Mouse (Mus musculus): Measurements from ENCODE around the gene Hfe.
A peak's percentile ranks its signal among the peaks of the same experiment; 100 is the strongest.
"Not testable (repeated sequence)": the region's sequence is repeated elsewhere in the genome, so short reads cannot be mapped to it uniquely, and the experiment has no call there.

The Hfe gene

GRCm38 (mm10) chr13:23685966-23686365 lies 24.7 kb downstream of the Hfe start:
- DNase-seq (ENCODE audit: low spot score) = no peak

DNA sequence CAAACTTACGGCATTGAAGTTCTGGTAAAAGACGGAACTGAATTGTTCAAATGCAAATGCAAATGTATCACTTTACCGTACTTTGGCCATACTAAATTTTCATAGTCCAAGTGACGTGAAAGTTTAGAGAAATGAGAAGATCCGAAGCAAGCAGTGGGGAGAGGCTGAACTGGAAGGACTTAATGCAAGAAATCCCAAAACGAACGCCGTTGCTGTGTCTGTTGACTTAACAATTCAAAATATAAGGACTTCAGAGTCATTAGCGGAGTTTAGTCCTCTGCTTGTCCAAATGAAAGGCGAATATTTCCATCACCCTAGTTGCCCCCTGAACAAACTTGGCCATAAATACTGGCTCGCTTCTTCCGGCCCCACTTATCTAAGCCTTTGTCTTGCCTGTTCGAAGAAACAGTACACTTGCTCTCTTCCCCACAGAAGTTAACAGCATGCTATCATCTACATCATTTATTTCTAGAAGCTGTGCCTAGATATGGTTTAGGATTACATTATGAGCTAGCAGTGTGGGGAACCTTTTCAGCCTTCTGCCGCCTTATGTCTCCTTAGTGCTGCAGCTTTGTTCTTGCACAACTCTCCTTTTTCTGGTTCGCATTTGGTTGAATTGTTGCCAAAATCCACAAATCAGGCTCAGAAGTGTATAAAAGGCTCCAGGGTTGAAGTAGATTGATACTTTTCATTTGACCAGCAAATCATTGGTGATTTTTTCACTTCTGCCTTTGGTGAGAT lies 25.4 kb downstream of the Hfe start:
- DNase-seq (ENCODE audit: low spot score) = no peak

- not testable (repeated sequence) for DNase-seq (ENCODE audit: low spot score)
Observed at GRCm38 (mm10) chr13:23684295-23684945, 26.2 kb downstream of the Hfe start.

- peak; percentile 95 for DNase-seq (ENCODE audit: low spot score)
Observed at GRCm38 (mm10) chr13:23683755-23684281, 26.8 kb downstream of the Hfe start, which contains the start of the genes Hist1h2ac and Hist1h2bc. Hist1h2ac (minus strand) TSS chr13:23683948. Hist1h2bc (plus strand) TSS chr13:23684199.

DNA sequence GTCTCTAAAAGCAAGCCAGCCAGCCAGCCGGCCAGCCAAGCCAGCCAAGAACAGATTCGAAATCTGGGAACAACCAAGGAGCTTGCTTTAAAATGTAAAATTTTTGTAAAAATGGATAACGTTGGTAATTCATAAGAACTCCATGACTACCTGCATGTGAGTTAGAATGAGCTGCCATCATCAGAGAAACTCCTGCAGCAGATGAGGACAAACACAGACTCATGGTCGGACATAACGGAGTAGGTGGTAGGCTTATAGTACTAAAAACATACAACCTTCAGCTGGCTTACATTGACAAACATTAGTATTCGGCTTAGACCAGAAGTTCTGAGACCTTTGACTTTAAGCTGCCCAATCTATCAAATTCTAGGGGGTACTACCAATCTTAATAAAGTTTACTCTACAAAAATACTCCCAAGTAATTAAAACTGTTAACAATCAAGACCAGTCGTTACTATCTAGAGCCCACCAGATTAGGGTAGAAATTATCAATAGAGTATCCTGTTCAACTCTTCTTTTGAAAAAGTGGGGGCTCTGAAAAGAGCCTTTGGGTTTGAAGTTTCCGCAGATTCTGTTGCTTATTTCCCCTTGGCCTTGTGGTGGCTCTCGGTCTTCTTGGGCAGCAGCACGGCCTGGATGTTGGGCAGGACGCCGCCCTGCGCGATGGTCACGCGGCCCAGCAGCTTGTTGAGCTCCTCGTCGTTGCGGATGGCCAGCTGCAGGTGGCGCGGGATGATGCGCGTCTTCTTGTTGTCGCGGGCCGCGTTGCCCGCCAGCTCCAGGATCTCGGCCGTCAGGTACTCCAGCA lies 27.5 kb downstream of the Hfe start:
- DNase-seq (ENCODE audit: low spot score) = not testable (repeated sequence)

- no peak for DNase-seq (ENCODE audit: low spot score)
Observed at GRCm38 (mm10) chr13:23682623-23682946, 28.1 kb downstream of the Hfe start.

DNA sequence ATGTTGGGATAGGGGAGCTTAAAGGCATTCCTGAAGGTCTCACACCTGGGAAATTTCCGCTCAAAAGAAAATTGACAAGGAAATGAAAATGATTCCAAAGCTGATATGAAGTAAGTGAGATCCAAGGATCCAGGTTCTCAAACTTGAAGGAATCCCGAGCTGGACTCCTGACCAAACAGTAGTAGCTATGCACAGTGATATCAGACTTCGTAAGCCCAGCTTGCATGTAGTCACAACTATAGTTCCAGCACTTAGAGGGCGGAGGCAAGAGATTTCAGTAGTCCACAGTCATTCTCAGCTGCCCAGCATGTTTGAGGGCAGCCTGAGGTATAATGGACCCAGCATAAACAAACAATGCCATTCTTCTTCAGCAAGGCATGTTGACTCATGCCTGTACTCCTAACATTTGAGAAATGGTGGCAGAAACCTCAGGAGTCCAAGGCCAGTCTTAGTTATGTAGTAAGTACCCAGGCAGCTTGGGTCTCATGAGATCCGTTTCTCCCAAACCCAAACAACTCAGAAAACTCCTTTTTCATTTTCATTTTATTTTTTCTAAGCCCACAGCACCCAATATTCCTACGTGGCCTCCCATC lies 28.6 kb downstream of the Hfe start:
- no peak for DNase-seq (ENCODE audit: low spot score)

- DNase-seq (ENCODE audit: low spot score) = no peak
Observed at GRCm38 (mm10) chr13:23662536-23662935, 48.1 kb downstream of the Hfe start.

DNA sequence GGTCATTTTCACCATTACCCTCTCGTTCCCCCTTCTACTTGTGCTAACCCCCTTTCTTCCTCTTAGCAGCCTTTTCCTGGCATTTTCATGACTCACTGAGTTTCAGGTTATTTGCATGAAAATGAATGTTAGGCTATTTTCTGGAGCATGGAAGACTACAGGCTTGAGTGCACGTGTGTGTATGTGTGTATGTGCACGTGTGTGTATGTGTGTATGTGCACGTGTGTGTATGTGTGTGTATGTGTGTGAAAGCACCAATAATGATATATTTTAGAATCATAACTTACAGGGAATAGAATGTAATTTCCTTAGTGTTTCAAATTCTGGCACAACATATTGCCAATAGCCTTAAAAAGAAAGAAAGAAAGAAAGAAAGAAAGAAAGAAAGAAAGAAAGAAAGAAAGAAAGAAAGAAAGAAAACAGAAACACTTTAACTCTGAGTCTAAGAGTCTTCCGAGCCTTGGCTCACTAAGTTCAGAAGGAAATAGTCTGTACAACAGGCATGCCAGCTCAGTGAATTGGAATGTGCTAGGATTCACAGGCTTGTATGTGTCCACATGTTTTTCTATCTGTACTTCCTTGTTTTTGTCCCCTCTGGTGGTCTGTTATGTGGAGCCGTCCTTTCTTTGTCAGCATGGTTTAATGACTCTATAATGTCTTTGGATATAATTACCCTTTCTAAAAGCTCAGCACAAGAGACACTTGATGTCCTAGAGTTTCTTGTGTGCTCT lies 50.9 kb downstream of the Hfe start:
- no peak for DNase-seq (ENCODE audit: low spot score)
